Mouse (Mus musculus): ENCODE data around the gene Rpl14.
"Not testable (repeated sequence)": the region's sequence is repeated elsewhere in the genome, so short reads cannot be mapped to it uniquely, and the experiment has no call there.

The Rpl14 gene

DNA sequence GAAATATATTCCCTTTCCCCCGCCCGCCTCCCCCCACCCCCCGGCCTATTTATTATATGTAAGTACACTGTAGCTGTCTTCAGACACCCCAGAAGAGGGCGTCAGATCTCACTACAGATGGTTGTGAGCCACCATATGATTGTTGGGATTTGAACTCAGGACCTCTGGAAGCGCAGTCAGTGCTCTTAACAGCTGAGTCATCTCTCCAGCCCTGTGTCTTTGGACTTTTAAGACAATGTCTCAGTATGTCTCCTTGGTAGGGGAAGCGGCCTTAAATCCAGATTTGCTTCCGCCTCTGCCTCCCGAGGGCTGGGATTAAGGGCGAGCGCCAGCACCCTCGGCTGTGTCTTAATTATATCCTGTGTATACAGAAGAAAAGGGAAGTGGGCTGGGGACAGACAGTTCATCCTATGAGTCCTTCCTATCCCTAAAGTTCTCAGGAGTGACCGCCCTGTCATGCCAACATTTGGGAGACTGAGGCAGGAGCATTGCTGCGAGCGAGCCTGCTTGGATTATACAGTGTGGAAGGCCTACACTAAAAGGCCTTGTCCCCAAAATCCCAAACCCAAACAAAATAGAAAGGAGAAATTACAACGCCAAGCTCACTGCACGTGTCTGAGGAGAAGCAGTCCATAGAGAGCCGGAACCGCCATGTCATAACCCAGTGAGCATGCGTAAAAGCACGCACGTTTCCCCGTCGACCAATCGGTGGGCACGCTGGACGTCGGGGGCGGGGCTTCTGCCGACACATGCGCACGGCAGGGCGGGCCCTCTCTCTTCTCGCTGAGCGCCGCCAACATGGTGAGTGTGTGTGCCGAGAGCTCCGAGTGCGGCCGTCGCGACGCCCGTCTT, at the start of gene Rpl14:
Gene Rpl14 (plus strand): TSS at position 704 of the 852 bp plus-strand sequence.
- peak; percentile 98 for DNase-seq

- DNase-seq: no peak
These were observed 44.0 kb upstream of the Rpl14 start for GRCm38 (mm10) chr9:120527270-120527669.

DNA sequence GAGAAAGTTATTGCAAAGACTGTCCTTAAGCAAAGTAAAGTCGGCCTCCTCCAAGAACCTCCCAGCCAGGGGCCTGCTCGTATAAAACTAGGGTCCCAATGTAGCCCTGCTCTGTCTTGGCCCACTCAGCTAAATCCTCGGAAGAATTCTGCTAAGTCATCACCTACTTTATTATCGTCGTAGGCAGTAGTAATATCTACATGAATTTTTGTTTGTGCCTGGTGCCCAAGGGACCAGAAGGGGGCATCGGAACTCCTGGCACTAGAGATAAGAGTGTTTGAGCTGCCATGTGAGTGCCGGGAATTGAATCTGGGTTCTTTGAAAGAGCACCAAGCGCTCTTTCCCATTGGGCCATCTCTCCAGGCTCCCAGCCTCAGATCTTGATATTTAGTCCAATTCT, 43.3 kb upstream of the Rpl14 start:
- DNase-seq: no peak

- DNase-seq: no peak
These were observed 42.3 kb upstream of the Rpl14 start for GRCm38 (mm10) chr9:120528815-120529510.

DNA sequence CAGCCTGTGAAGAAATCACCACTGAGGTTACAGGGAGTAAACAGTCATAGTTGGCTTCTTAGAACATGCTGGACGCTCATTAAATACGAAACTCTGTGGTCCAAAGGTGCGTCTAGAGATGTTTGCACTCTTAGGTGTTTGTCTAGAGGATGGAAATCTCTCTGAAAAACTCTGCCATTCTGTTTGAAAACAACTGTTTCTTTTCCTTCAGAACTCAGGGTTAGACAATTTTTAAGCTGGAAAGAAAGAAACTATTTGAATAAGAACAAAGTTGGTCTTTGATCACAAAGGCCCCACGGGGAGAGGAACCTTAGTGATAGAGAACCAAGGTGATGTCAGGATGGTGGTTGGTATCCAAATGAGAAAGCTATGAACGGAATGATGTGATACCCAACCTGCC, 40.8 kb upstream of the Rpl14 start:
- DNase-seq: no peak

DNA sequence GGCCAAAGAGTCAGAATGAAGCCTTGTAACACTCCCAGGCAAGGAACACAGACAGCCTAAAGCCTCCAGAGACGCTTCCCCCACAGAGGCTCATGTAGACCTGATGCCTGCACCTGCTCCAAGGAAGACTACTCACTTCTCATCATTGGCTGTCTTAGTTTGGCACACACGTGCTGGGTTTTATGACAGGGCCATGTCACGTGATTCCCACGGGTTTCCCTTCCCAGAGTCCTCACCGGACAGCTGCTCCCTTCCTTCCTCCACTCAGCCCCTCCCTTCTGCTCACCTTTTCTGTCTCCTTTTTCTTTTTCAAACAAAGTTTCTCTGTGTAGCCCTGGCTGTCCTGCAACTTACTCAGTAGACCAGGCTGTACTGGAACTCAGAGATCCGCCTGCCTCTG, 39.2 kb upstream of the Rpl14 start:
- no peak for DNase-seq

DNA sequence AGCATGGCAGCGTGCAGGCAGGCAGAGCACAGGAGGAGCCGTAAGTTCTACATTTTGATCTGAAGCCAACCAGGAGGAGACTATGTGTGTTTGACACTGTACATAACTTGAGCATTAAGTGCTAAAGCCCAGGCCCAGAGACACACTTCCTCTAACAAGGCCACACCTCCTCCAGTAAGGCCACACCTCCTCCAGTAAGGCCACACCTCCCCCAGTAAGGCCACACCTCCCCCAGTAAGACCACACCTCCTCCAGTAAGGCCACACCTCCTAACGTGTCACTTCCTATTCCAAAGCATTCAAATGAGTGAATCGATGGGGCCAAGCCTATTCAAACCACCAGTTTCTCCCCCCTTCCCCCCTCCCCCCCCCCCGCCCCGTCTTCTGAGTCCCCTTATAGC, 38.6 kb upstream of the Rpl14 start:
- DNase-seq: no peak

DNA sequence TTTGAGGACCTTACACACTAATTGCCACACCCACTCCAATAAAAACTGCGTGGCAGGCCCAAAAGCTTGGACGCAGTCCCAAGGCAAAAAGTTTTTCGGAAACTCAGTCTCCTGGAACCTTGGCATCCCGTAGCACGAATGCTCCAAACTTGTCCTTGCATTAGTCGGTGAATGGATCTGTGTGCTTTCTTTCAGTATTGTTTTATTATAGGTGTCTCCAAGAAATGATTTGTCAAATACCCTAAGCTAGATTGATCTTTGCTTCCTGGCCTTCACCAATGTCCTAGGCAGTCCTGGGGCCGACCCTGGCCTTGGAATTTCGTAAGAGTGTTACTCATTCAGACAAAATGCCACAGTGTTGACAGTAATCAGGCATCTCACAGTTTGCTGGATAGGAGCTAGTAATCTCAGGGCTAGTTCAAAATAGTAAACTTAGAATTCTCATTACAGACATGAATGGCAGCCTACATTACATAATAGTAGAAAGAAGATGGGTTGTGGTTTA, 37.7 kb upstream of the Rpl14 start:
- DNase-seq: not testable (repeated sequence)

- DNase-seq: peak; percentile 56
These were observed 31.5 kb upstream of the Rpl14 start, which contains the start of gene Entpd3 for GRCm38 (mm10) chr9:120539662-120540251. TSS of gene Entpd3 (plus strand) at chr9:120539818.

GRCm38 (mm10) chr9:120541411-120541810, 29.8 kb upstream of the Rpl14 start:
- DNase-seq: no peak

DNA sequence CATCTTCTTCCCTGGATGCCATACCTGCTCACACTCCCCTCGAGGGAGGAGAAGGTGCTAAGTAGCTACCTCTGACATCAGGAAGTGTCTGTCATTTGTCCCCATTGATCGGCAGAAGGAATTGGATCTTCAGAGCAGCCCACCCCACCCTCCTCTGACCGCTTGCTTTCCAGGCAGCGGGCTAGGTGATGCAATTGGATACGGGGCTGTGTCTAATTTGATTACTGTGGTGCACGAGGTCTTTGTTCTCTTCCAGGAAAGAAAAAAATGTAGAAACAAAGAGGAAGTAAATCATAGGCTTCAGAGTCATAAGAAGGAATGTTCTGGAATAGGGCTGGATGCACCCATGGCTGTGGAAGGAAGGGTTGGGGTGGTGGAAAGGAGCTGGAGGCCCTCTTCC, 29.0 kb upstream of the Rpl14 start:
- no peak for DNase-seq

- DNase-seq: no peak
These were observed 25.2 kb upstream of the Rpl14 start for GRCm38 (mm10) chr9:120545994-120546393.

- DNase-seq: no peak
These were observed 24.8 kb upstream of the Rpl14 start for GRCm38 (mm10) chr9:120546482-120546881.

DNA sequence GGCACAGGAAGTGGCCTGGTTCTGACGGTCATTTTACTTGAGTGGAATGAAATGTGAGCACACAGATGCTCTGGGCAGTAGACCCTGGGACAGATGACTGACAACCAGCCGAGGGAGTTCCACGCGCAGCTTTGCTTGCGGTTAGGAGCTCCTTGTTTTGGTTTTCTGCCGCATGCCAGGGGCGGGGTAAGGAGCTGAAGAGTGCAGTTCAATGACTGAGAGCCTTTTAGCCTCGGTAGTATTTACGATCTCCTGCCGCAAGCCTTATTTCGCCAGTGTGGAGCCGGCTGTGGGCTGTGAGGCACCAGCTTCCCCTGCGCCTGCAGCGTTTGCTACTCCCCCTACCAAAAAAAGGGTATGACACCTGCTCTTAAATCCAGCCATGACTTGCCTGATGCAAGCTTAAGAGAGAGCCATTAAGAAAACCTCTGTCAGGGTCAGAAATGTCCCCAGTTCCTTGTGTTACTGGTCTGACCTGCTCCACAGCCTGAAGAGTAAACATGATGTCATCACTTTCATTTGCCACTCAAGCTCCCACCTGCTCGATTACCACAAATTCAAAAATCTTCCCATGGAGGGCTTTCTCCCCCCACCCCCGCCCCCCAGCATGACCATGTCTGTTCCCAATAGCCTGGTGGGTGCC, 24.1 kb upstream of the Rpl14 start:
- no peak for DNase-seq

DNA sequence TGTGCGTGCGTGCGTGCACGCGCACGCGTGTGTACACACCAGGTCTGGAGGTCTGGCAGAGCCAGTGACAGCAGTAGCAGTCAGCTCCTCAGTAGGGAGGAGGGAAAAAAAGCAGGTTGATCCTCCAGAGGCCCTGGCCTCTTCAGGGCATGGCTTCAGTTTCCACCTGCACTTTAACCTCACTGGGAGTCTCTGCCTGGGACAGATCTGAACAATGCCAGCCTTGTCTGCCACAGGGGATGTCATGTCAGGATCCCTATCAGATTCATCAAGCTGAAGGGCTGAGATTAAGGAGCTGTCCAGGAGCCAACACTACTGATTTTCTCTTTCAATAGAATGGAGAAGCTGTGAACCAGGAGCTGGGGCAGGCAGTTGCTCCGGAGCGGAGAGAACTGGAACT, 20.5 kb upstream of the Rpl14 start:
- no peak for DNase-seq

DNA sequence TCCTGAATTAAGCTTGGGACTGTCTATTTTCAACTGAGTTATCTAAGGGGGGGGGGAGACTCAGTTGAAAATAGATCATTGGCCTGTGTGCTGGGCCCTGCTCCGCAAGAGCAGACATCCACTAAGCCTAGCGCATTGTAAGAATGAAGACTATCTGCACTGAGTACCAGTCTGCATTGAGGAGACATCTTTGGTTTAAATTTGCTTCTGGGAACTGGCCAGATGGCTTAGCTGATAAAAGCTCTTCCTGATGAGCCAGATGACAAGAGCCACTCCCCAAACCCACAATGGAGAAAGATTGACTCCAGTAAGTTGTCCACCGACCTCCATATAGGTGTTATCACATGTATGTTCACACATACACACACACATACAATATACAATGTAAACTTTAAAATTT, 7.7 kb upstream of the Rpl14 start:
- no peak for DNase-seq

- no peak for DNase-seq
These were observed 7.0 kb upstream of the Rpl14 start for GRCm38 (mm10) chr9:120564247-120564646.

GRCm38 (mm10) chr9:120566384-120566783, 4.9 kb upstream of the Rpl14 start:
- DNase-seq: no peak

DNA sequence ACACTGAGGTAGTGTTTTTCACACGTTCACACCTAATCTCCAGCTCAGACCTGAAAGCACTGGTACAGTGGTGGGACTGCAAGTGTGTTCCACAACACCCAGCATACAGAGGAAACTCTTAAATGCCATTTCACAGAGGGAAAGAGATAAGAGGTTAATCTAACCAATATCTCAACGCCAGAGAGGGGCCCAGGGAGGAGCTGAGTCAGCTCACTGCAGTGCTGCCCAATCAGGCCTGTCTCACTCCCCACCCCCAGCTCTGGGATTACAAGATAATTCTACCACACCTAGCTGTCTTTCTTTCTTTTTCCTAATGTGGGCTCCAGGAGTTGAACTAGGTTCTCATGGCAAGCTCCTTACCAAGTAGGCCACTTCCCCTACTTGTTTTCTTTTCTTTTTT, 2.3 kb upstream of the Rpl14 start:
- no peak for DNase-seq

GRCm38 (mm10) chr9:120569721-120570333, 1.4 kb upstream of the Rpl14 start:
- DNase-seq: no peak

- DNase-seq: no peak
These were observed 914 bp upstream of the Rpl14 start for GRCm38 (mm10) chr9:120570334-120570725.

DNA sequence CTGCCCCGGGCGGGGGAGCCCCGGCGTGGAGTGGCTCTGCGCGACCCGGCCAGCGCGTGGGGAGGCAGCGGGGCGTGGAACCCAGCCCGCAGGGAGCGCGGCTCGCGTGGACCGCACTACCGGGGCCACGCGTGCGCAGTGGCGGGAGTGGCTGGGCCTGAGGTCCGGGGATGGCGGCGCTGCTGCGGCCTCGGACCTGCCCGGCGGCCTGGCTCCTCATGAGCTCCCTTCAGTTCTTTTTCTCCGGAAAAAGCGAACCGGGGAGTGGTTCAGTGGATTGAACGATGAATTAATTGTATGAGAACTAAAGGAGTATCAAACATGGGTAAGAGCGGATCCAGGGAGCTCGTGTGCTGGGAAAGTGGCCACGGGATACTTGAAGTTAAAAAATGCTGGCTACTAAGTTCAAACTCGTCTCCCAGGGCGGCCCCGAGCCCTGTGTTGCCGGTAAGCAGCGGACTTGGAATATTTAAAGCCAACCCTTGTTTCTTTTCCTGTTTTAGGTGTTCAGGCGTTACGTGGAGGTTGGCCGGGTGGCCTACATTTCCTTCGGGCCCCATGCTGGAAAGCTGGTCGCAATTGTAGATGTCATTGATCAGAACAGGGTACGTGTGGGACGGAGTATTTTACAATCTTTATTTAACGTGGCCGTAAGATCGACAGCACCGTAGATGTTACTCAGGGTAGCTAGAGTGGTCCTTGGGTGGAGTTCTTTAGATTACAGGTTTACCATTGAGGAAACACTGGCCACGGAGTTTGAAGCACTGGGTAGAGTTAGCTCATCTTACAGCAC, 545 bp downstream of the Rpl14 start:
- no peak for DNase-seq
